Comparison of ENCODE assay signal across 15 mouse cellular contexts in the genomic region with DNA sequence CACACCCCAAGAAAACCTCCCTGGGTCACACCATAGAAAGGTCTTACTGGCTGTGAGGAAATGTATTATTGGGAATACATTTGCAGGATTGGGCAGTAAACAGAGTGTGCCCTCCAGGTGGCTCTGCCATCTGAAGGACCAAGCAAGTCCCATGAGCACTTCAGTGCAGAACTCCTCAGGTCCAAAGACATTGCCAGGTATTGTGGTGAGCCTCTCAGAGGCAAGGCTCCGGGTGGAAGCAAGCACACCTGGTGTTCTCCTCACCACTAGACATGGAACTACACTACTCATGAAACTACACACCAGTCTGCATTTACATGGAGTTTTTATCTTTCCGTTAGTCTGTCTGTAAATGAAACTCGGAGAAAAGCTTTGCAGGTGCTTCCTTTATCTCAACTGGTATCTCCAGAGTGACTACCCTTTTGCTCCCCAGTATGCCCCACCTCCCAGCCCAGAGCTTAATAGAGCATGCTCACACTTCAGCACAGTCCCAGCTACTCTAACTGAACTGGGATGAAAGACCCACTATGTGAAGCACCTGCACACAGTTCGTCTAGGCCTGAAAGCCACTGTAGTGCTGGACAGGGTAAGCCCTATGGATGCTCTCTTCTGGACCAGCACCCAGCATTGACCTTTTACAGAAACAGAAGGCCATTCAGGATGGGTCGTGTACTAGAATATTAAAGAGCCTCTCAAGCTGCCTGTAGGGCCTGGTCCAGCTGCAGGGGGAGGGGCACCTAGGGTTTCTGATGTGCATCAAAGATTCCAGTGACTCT.
DNase-seq lines count a peak whose midpoint lies in the region; TF ChIP-seq lines count a peak whose summit lies in the region.
"Had no signal": no experiment of that assay in that cellular context is flagged by ENCODE, and none has a peak within 500 bp of the region (broad histone marks: within the 10 kb centered on the region; RNA-seq: fewer than 3 reads in every experiment).

No protein-coding gene starts in this region.

- H3K27me3 ChIP-seq in CH12.LX (replicated peaks): no peaks in the 10 kb centered on the region
- H3K27me3 ChIP-seq: hindbrain, embryonic 13.5 days; kidney, embryonic 15.5 days had no signal

- TF ChIP-seq EP300 in CH12.LX (IDR thresholded peaks at IDR 0.05; ENCODE audit: low read length): no peak

- DNase-seq in frontal cortex, postnatal 14 days (ENCODE audit: low spot score in 2 of 2): peak; percentile 27 to 43
- no peak for DNase-seq in frontal cortex, postnatal 25 days (ENCODE audit: low spot score in 2 of 2)
- peak in 1 of 2 experiments; percentile 26 for DNase-seq in layer of hippocampus, adult 2 months (ENCODE audit: low spot score in 2 of 2)
- no peak for DNase-seq in layer of hippocampus, adult 9-10 months (ENCODE audit: low spot score)
- peak; percentile 24 for DNase-seq in CH12.LX (ENCODE audit: extremely low read depth)
- DNase-seq in thymus, postnatal 0 days (ENCODE audit: low spot score): peak; percentile 88
- no peak for DNase-seq in kidney, adult 9 months
- DNase-seq: adrenal gland, postnatal 36 days; cerebellum, postnatal 36 days; lung, adult 18-20 months; right cerebral cortex, postnatal 14 days had no signal

- no peak for TF ChIP-seq CTCF in layer of hippocampus, adult 2 months (conservative IDR thresholded peaks at IDR 0.05)
- no peak for TF ChIP-seq CTCF in CH12.LX (conservative IDR thresholded peaks at IDR 0.05 in 1 of 2, IDR thresholded peaks at IDR 0.05 in 1 of 2; ENCODE audit: low read depth in 2 of 2, low read length in 2 of 2)

- no peak for TF ChIP-seq POLR2A in CH12.LX (IDR thresholded peaks at IDR 0.05; ENCODE audit: low read depth, low read length)

- H3K36me3 ChIP-seq in CH12.LX (replicated peaks in 1 of 2; ENCODE audit: control insufficient read depth in 1 of 2, insufficient read depth in 1 of 2, low read length in 1 of 2): no peaks in the 10 kb centered on the region
- H3K36me3 ChIP-seq: hindbrain, embryonic 13.5 days; kidney, embryonic 15.5 days had no signal

- no peak overlapping the region for H3K4me2 ChIP-seq in CH12.LX (ENCODE audit: insufficient read depth, low read depth, poor library complexity, severe bottlenecking)
- H3K4me2 ChIP-seq: heart, embryonic 11.5 days; hindbrain, embryonic 13.5 days; kidney, embryonic 15.5 days had no signal

- H3K9me3 ChIP-seq in CH12.LX (replicated peaks; ENCODE audit: low read length): no peaks in the 10 kb centered on the region
- H3K9me3 ChIP-seq: hindbrain, embryonic 13.5 days; kidney, embryonic 15.5 days had no signal

- no peak overlapping the region for H3K4me3 ChIP-seq in layer of hippocampus, adult 2 months
- H3K4me3 ChIP-seq in CH12.LX (replicated peaks in 1 of 3; ENCODE audit: low read depth in 2 of 3, low read length in 2 of 3, poor library complexity in 1 of 3): no peak overlapping the region
- H3K4me3 ChIP-seq: hindbrain, embryonic 13.5 days; kidney, embryonic 15.5 days had no signal

- peaks cover 2 to 49% of the 10 kb centered on the region in 2 experiments; a peak in 2 of 4 replicates for H3K4me1 ChIP-seq in CH12.LX (ENCODE audit: control insufficient read depth in 1 of 2, insufficient read depth in 2 of 2)

- H3K9ac ChIP-seq in CH12.LX (ENCODE audit: insufficient read depth, low read depth): no peak overlapping the region
- H3K9ac ChIP-seq: hindbrain, embryonic 13.5 days; kidney, embryonic 15.5 days had no signal

- dilution Hi-C loops in CH12.LX (cut with MboI; ENCODE audit: extremely low pct_ligation_motif_present, extremely low pct_unique_long_range_greater_than_20kb, low sequenced_read_pairs): no loop called here

- in situ Hi-C loops in CH12.LX (cut with MboI; ENCODE audit: low pct_ligation_motif_present, low pct_unique_long_range_greater_than_20kb, low sequenced_read_pairs): loop anchor here (5.0 to 25.0 kb wide), 3 partner anchors 65 to 650 kb away; a partner anchor contains a TSS

- no peaks in the 10 kb centered on the region for H3K79me2 ChIP-seq in CH12.LX (replicated peaks; ENCODE audit: control insufficient read depth, extremely low read depth, insufficient read depth, poor library complexity, severe bottlenecking)

- peak overlapping the region; percentile 46; the same call in 1 of the 2 replicates for H3K27ac ChIP-seq in layer of hippocampus, adult 2 months
- no peak overlapping the region for H3K27ac ChIP-seq in CH12.LX (ENCODE audit: insufficient read depth, low read depth)
- H3K27ac ChIP-seq: hindbrain, embryonic 13.5 days; kidney, embryonic 15.5 days; macrophage had no signal

- no peak for TF ChIP-seq RAD21 in CH12.LX (IDR thresholded peaks at IDR 0.05; ENCODE audit: low read depth, low read length)

TF ChIP-seq in CH12.LX, 34 proteins besides CTCF, POLR2A, EP300 and RAD21:
- no peak for TF ChIP-seq POLR2AphosphoS2 (IDR thresholded peaks at IDR 0.05; ENCODE audit: low read depth, low read length)
- TF ChIP-seq CHD1 (IDR thresholded peaks at IDR 0.05; ENCODE audit: low read depth, low read length): no peak
- TF ChIP-seq MAZ (IDR thresholded peaks at IDR 0.05; ENCODE audit: low read depth, low read length): no peak
- TF ChIP-seq NELFE (IDR thresholded peaks at IDR 0.05; ENCODE audit: low read depth, low read length): no peak
- TF ChIP-seq MYC (IDR thresholded peaks at IDR 0.05; ENCODE audit: low read depth, low read length): no peak
- no peak for TF ChIP-seq MAFK (IDR thresholded peaks at IDR 0.05; ENCODE audit: insufficient replicate concordance, low read length)
- TF ChIP-seq GABPA (IDR thresholded peaks at IDR 0.05; ENCODE audit: insufficient replicate concordance, low read depth, low read length): no peak
- no peak for TF ChIP-seq PAX5 (IDR thresholded peaks at IDR 0.05; ENCODE audit: low read length)
- no peak for TF ChIP-seq JUN (IDR thresholded peaks at IDR 0.05; ENCODE audit: insufficient read depth, low read depth, low read length)
- no peak for TF ChIP-seq UBTF (IDR thresholded peaks at IDR 0.05; ENCODE audit: low read depth, low read length)
- TF ChIP-seq ETS1 (conservative IDR thresholded peaks at IDR 0.05; ENCODE audit: low read depth, low read length): no peak
- TF ChIP-seq RCOR1 (conservative IDR thresholded peaks at IDR 0.05; ENCODE audit: low read depth, low read length): no peak
- no peak for TF ChIP-seq ZNF384 (IDR thresholded peaks at IDR 0.05; ENCODE audit: low read depth, low read length)
- no peak for TF ChIP-seq ELF1 (IDR thresholded peaks at IDR 0.05; ENCODE audit: low read depth, low read length)
- TF ChIP-seq CHD2 (IDR thresholded peaks at IDR 0.05; ENCODE audit: low read length): no peak
- no peak for TF ChIP-seq JUND (conservative IDR thresholded peaks at IDR 0.05; ENCODE audit: low read depth, low read length)
- TF ChIP-seq KAT2A (IDR thresholded peaks at IDR 0.05; ENCODE audit: insufficient replicate concordance, low read length): no peak
- no peak for TF ChIP-seq MXI1 (IDR thresholded peaks at IDR 0.05; ENCODE audit: low read depth, low read length)
- TF ChIP-seq USF2 (conservative IDR thresholded peaks at IDR 0.05; ENCODE audit: low read depth, low read length): no peak

Comparison
In these comparisons a context has a peak if more than half of its experiments do, and no peak if none do; other contexts are left out.
1. DNase-seq: peak in frontal cortex, postnatal 14 days (2 of 2), CH12.LX (single experiment) and thymus, postnatal 0 days (single experiment); none in frontal cortex, postnatal 25 days (0 of 2), layer of hippocampus, adult 9-10 months (single experiment) and kidney, adult 9 months (single experiment).